Mouse (Mus musculus) neutrophil, adult 65 days (primary cell): ENCODE results near the gene BC030867. TPM values are rescaled to one million over a fixed set of nuclear protein-coding genes. Genes with fewer than 3 reads are reported as not detected.

Source experiments
- total RNA-seq: library from RNA; stranded (reverse); gene quantifications from 2 replicates; pipeline ENCODE4 v1.2.4, GENCODE M21; 2023

Gene BC030867
- total RNA-seq: 5.5 and 8.6 TPM in 2 replicates

DNA sequence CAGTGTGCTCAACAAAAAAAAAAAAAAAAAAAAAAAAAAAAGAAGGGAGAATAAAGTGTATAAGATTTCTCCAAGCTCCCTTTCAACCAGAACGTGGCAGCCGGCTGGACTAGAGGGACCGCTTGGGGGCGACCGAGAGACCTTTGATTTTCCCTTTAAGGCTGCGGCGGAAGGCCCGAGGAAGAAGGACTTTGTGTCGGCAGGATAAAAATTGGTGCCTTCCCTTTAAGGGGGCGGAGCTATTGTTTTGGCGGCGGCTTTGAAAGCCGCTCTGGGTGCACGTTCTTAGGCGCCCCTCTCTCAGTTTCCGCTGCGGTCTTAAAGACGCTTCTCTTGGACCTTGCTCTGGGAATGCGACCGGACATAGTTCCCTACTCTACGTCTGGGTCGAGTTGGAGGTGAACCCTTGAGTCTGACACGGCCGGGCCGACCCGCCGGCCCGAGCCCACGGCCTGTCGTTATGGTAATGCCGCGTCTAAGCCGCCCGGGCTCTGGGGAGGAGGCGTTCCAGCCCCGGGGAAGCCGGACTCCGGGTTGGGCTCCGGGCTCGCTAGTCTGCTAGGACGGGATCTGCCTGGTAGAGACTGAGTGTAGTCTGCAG is at the start of gene BC030867:
Gene BC030867, plus strand, starts transcription at position 253 of the 601 bp plus-strand sequence.

DNA sequence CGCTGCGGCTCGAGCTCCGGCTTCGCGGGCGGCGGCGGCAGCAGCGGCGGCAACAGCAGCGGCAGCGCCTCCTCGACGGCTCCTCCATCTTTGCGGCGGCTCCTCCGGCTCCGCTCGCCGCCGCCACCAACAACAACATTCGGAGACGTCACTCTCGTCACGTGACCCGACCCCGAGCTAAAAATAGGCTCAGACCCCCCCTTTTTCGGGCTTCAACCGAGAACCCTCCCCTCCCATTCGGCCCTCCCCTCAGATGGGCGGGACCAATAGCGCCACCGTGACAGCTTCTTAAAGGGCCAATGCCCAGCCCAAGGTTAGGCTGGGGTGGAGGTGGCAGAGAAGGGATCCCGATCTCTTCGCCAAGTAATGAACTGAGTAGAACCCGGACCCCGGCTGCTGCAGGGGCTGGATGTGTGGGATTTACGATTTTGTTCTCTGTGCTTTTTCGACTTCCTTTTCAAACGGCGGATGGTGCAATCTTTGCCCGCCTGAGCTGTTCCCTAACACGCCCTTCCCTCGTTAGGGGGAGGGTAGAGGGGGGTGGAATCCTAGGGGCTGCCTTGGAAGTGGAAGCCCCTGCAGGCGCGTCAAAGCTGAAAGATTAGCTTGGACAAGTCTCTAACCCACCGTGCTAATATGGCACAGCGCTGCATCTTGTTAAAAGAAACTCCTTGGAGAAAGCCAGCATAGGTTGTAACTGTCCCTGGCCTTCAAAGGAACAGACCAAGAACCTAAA is 18.5 kb upstream of the BC030867 start, which contains the start of gene Hdac5:
Gene Hdac5, minus strand, starts transcription at position 161 of the 736 bp plus-strand sequence.

DNA sequence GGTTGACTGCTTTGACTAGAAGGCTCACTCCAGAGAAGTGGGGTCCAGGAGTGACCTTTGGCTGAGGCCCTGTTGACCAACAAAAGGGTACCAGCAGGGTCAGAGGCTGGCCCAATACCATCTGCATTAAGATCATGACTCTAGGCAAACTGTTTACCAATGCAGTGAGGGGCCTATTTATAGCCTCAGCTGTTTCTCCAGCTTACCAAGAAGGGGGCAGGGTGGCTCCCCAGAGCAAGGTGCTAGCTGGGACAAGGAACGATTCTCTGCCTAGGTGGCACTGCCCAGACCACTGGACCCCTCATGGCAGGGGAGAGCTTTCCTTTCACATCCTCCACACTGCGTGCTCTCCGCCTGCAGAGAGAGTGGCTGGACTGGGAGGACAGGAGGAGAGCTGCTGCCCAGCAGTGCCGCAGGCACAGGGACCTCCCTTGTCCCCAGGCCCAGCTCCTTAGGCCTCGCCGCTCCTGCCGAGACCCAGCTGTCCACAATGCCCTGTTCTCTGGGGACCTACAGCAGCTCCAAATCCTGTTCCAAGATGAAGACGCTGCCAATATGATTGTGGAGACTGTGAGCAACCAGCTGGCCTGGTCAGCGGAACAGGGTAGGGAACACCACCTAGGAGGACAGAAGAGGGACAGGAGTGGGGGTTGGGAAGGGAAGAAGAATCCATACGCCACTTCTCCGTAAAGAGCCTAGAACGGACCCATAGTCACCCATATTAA is 20.0 kb downstream of the BC030867 start, which contains the start of gene Asb16:
Gene Asb16, plus strand, starts transcription at position 224 of the 725 bp plus-strand sequence.

GRCm38 (mm10) chr11:102284501-102285094 is 35.9 kb downstream of the BC030867 start, which contains the start of gene Tmub2:
Tmub2 (plus strand) TSS chr11:102284931.

DNA sequence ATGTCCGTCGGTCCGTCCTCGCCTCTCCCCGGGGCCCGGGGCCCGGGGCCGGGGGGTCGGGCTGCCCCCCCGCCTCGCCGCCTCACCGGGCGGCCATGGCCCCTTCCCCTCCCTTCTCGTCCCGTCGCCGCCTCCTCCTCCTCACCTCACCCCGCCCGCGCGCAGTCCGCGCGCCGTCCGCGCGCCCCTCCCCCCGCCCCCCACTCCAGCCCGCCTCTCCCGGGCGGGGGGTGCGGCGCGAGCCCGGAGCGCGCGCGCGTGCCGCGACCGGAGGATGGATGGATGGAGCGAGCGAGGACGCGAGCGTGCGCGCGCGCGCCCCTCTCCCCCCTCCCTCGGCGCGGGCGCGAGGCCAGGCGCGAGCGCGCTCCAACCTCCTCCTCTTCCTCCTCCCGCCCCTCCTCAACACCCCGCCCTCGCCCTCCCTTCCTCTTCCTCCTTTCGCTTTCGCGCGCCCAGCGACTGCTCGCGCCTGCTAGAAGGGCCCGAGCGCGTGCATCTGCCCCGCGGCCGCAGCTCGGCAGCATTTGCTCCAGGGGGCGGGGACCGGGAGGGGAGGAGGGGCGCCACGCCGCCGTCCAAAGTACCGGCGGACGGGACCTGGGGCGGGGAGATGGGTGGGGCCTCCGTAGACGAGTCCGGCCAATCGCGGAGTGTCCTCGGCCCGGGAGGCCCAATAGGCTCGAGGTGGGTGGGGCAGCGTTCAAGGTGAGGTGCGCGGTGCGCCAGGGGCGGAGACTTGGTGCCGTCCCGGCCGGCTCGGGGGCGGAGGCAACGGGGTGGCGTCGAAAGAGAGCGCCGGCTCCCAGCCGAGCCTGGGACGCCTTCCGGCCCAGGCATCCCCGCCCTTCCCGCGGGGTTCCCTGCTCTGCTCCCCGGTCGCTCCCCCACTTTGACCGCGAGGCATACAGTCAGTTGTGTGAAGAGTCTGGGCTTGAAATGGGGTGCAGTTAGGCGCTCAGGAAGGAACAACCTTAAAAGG is 48.1 kb downstream of the BC030867 start, which contains the start of gene Atxn7l3:
Gene Atxn7l3, minus strand, starts transcription at position 141 of the 982 bp plus-strand sequence.

Other genes starting within 250 kb of the BC030867 start
- not detected in 2 replicates for gene Mpp3, start 220.4 kb upstream of the BC030867 start, total RNA-seq
- 10.3 and 15.6 TPM in 2 replicates for gene Cd300lg, start 207.4 kb upstream of the BC030867 start, total RNA-seq
- gene Mpp2, start 160.4 kb upstream of the BC030867 start, total RNA-seq: 0.18 and 0.69 TPM in 2 replicates
- not detected in 2 replicates for gene Ppy, start 147.6 kb upstream of the BC030867 start, total RNA-seq
- gene Pyy, start 141.1 kb upstream of the BC030867 start, total RNA-seq: not detected in 2 replicates
- gene Nags, start 103.4 kb upstream of the BC030867 start, total RNA-seq: not detected in 2 replicates
- gene Tmem101, start 92.5 kb upstream of the BC030867 start, total RNA-seq: 9.1 and 9.3 TPM in 2 replicates
- 35.9 and 37.7 TPM in 2 replicates for gene Lsm12, start 63.6 kb upstream of the BC030867 start, total RNA-seq
- 14.6 and 15.4 TPM in 2 replicates for gene G6pc3, start 59.3 kb upstream of the BC030867 start, total RNA-seq
- 128 and 209 TPM in 2 replicates for gene Hdac5, start 18.7 kb upstream of the BC030867 start, total RNA-seq
- gene Asb16, start 19.9 kb downstream of the BC030867 start, total RNA-seq: not detected in 2 replicates
- 50.8 and 64.1 TPM in 2 replicates for gene Tmub2, start 36.0 kb downstream of the BC030867 start, total RNA-seq
- gene Atxn7l3, start 47.7 kb downstream of the BC030867 start, total RNA-seq: 63.5 and 84.5 TPM in 2 replicates
- gene Ubtf, start 70.9 kb downstream of the BC030867 start, total RNA-seq: 55.7 and 64.3 TPM in 2 replicates
- gene Slc4a1, start 117.3 kb downstream of the BC030867 start, total RNA-seq: 3.9 and 13.2 TPM in 2 replicates
- gene Rundc3a, start 144.5 kb downstream of the BC030867 start, total RNA-seq: not detected in 2 replicates
- gene Slc25a39, start 159.1 kb downstream of the BC030867 start, total RNA-seq: 38.0 and 43.1 TPM in 2 replicates
- gene Grn, start 181.4 kb downstream of the BC030867 start, total RNA-seq: 281 and 343 TPM in 2 replicates
- gene Fam171a2, start 198.8 kb downstream of the BC030867 start, total RNA-seq: not detected in 2 replicates
- gene Itga2b, start 221.2 kb downstream of the BC030867 start, total RNA-seq: 8.4 and 17.9 TPM in 2 replicates